Mouse (Mus musculus) limb, embryonic 14.5 days (tissue): ENCODE data around the gene Romo1. TPM values are rescaled to one million over a fixed set of nuclear protein-coding genes. Genes with fewer than 3 reads are reported as not detected.
"Not testable (repeated sequence)": the region's sequence is repeated elsewhere in the genome, so short reads cannot be mapped to it uniquely, and the experiment has no call there.

Experiments used
- ATAC-seq: fragments of 200-750 bp; cut with Nextera tagmentation; 2 replicates; pipeline ENCODE4 v1.8.0; 2017; ENCODE audit warnings: low read depth, moderate number of reproducible peaks, moderate TSS enrichment; ENCODE audit not compliant: low FRiP score
- DNase-seq: peaks from one replicate; pipeline ENCODE4 v3.0.0-alpha.2; 2015; ENCODE audit warnings: low spot score
- H3K27ac ChIP-seq: fragments of 300-500 bp; sonication (generic); replicated peaks from 2 replicates; pipeline ENCODE4 v1.5.1; 2014; ENCODE audit warnings: low read depth, mild to moderate bottlenecking, low read length, moderate library complexity, mixed read lengths
- H3K27me3 ChIP-seq: fragments of 300-500 bp; sonication (generic); 2 replicates; pipeline ENCODE4 v1.6.1; 2014; ENCODE audit warnings: low read length, mixed read lengths; ENCODE audit not compliant: control insufficient read depth, insufficient read depth
- H3K36me3 ChIP-seq: fragments of 300-500 bp; sonication (generic); 2 replicates; pipeline ENCODE4 v1.6.1; 2014; ENCODE audit warnings: mild to moderate bottlenecking, low read length, moderate library complexity, mixed read lengths; ENCODE audit not compliant: control insufficient read depth, insufficient read depth
- H3K4me1 ChIP-seq: fragments of 300-500 bp; sonication (generic); 2 replicates; pipeline ENCODE4 v1.6.1; 2014; ENCODE audit warnings: antibody characterized with exemption, low read length, mixed read lengths; ENCODE audit not compliant: control insufficient read depth, insufficient read depth
- H3K4me2 ChIP-seq: fragments of 300-500 bp; sonication (generic); replicated peaks from 2 replicates; pipeline ENCODE4 v1.6.1; 2014; ENCODE audit warnings: low read depth, mild to moderate bottlenecking, low read length, moderate library complexity; ENCODE audit not compliant: severe bottlenecking
- H3K4me3 ChIP-seq: fragments of 300-500 bp; sonication (generic); replicated peaks from 2 replicates; pipeline ENCODE4 v1.5.1; 2014; ENCODE audit warnings: low read length
- H3K9ac ChIP-seq: fragments of 300-500 bp; sonication (generic); 2 replicates; pipeline ENCODE4 v1.6.1; 2014; ENCODE audit warnings: mild to moderate bottlenecking, low read depth, low read length, moderate library complexity; ENCODE audit not compliant: severe bottlenecking
- H3K9me3 ChIP-seq: fragments of 300-500 bp; sonication (generic); 2 replicates; pipeline ENCODE4 v1.6.1; 2016; ENCODE audit warnings: low read length; ENCODE audit not compliant: control insufficient read depth
- POLR2A ChIP-seq: fragments of 200-500 bp; IDR thresholded peaks from 2 replicates; pipeline ENCODE4 v1.8.0; 2012; ENCODE audit warnings: inconsistent platforms, mild to moderate bottlenecking, moderate library complexity, borderline replicate concordance; ENCODE audit not compliant: insufficient read depth, insufficient read length; ENCODE audit errors: extremely low read depth
- WGBS: fragments of 180-500 bp; shearing (Covaris S2); extraction: QIAGEN DNeasy Blood & Tissue Kit; methylation state at CpG from one replicate; pipeline ENCODE4 v1.1.7; 2014; 5-methylcytosine and 5-hydroxymethylcytosine counted together
- polyA plus RNA-seq, 2 experiments: library from polyadenylated mRNA; depleted of rRNA in 1 of 2; stranded (reverse) in 1 of 2; unstranded in 1 of 2; fragments of >200 nt; fragmentation: Nextera tagmentation in 1 of 2; extraction: Ambion mirVana in 1 of 2; gene quantifications; 2 replicates each; pipeline versions ENCODE4 v1.2.1 to v1.2.3; 2012 to 2014

Gene Romo1
- polyA plus RNA-seq (2012; rRNA removed) (312 and 331 TPM in 2 replicates), polyA plus RNA-seq (2014; fragmentation: Nextera tagmentation; extraction: Ambion mirVana) (406 and 435 TPM in 2 replicates)

DNA sequence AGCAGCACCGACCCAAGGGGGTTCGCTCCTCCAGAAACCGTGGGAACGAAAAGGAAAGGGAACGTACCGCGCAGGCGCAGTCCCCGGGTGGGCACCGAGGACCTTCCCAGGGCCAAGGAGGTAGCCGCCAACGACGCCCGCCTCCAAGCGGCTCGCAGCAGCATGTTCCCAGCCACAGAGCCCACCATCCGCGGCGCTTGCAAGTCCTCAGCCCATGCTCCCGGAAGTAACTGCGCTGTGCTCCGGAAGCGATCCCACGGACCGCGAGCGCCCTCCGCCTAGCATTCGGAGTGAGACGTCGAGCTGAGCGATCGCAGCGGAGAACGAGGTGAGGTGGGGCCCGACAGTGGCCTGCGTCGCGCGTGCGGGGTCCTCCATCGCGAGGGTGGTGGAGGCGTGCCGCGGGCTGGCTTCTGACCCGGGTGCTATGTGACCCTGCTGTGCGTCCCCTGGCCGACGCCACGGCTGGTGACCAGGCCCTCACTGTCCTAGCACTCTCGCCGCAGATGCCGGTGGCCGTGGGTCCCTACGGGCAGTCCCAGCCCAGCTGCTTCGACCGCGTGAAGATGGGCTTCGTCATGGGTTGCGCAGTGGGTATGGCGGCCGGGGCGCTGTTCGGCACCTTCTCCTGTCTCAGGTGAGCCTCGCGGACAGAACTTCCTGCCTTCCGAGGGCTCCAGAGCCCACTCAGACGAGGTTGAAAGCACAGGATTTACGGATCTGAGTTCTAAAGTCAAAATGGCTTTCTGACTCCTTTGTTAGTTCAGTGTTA is at the start of gene Romo1, which contains the start of gene Nfs1:
Gene Romo1 (plus strand): TSS at position 87 of the 772 bp plus-strand sequence.
Gene Nfs1 (minus strand): TSS at position 234 of the 772 bp plus-strand sequence.
- peak; percentile 88; the same call in 1 of the 2 replicates for TF ChIP-seq POLR2A
- no peaks in the 10 kb centered on the region for H3K27me3 ChIP-seq
- ATAC-seq: peak; percentile 95

DNA sequence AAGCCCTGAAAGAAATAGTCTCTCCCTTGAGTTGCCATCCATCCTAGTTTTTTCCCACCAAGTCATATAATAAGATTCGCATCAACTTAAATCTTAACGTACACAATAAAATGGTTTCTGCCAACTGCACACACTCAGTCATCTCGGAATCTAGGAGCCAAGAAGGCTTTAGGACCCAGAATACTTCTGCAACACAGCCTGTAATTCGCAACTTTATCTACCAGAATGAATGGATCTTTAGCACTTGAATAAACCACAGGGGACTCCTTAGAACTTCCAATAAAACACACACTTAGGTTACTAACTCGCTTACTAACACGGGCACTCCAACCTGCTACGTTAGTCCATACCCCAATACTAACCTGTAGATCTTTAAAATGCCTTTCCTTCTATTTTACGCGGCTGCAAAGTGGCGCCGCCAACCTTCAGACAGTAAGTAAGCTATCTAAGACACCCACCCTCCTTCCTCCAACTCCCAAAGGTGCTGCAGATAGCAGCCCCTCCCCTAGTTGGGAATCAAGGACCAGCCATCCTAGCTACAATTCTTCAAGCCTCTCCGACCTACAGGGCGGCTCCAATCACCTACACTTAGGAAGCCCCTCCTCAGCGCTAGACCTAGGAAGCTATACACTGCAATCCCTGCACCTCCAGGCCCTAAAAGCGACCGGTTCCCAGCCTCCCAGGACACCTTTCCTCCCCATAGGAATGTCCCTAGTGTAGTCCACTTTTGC is 33.0 kb upstream of the Romo1 start:
- no peaks in the 10 kb centered on the region for H3K9me3 ChIP-seq
- peak overlapping the region; percentile 68 for H3K4me2 ChIP-seq
- WGBS: under 1% methylated on average over 16 of the region's 16 CpGs
- H3K27me3 ChIP-seq: no peaks in the 10 kb centered on the region
- H3K4me3 ChIP-seq: peak overlapping the region; percentile 91
- peak overlapping the region; percentile 98 for H3K9ac ChIP-seq
- TF ChIP-seq POLR2A: no peak
- no peaks in the 10 kb centered on the region; the same call in 1 of the 2 replicates for H3K36me3 ChIP-seq
- peak; percentile 45 for ATAC-seq
- H3K27ac ChIP-seq: peak overlapping the region; percentile 92
- H3K4me1 ChIP-seq: peaks cover 9% of the 10 kb centered on the region
- DNase-seq: peak; percentile 52

More for the DNA sequence above, at the start of gene Romo1, which contains the start of gene Nfs1:
- peak within 1 kb of the TSS; percentile 92 for H3K27ac ChIP-seq
- H3K36me3 ChIP-seq: peaks cover 32% of the 10 kb centered on the region
- H3K4me1 ChIP-seq: peaks cover 6% of the 10 kb centered on the region; the same call in 1 of the 2 replicates
- H3K9me3 ChIP-seq: no peaks in the 10 kb centered on the region
- H3K9ac ChIP-seq: peak within 1 kb of the TSS; percentile 91
- under 1% methylated on average over 53 of the region's 70 CpGs for WGBS
- H3K4me3 ChIP-seq: peak within 1 kb of the TSS; percentile 87
- H3K4me2 ChIP-seq: peak within 1 kb of the TSS; percentile 81
- peak; percentile 94 for DNase-seq

DNA sequence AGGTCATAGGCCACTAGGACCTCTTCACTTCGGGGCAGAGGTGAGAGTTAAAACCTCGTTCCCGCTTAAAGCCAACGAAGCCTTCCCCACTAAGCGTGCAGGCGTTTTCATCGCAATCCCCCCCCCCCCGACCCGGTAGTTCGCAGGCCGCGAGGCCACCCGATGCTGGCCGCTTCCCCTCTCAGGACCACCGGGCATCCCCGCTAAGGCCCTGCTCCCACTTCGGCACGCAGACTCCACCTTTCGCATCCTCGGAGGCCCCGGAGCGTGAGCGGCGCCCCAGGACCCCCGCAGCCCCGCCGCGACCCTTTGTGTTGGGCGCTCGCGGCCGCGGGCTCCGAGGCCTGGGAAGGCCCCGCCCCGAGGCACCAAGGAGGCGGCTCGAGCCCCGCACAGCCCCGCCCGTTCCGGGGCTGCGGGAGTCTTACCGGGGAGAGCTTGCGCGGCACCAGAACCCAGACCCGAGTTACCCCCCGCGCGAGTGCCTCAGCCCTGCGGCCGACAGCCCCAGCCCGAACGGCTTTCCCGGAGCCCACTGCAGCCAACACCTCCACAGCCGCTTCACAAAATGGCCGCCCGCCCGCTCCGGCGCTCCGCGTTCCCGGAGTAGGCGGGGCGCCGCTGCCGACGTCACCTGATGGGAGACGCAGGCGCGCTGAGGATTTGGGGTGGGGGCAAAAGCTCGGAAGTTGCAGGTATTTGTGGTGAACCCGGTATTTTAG is 32.3 kb upstream of the Romo1 start, which contains the start of the genes Cpne1 and Rbm12:
Gene Cpne1 (minus strand): TSS at position 608 of the 722 bp plus-strand sequence.
Gene Rbm12 (minus strand): TSS at position 621 of the 722 bp plus-strand sequence.
- no peaks in the 10 kb centered on the region for H3K36me3 ChIP-seq
- no peaks in the 10 kb centered on the region for H3K9me3 ChIP-seq
- no peaks in the 10 kb centered on the region for H3K27me3 ChIP-seq
- under 1% methylated on average over 66 of the region's 74 CpGs for WGBS
- peak within 1 kb of the TSS; percentile 68 for H3K4me2 ChIP-seq
- H3K4me1 ChIP-seq: peaks cover 9% of the 10 kb centered on the region
- H3K4me3 ChIP-seq: peak within 1 kb of the TSS; percentile 91
- TF ChIP-seq POLR2A: peak; percentile 56; the same call in 1 of the 2 replicates
- DNase-seq: peak; percentile 88
- H3K27ac ChIP-seq: peak within 1 kb of the TSS; percentile 92
- H3K9ac ChIP-seq: peak within 1 kb of the TSS; percentile 98
- ATAC-seq: peak; percentile 95

DNA sequence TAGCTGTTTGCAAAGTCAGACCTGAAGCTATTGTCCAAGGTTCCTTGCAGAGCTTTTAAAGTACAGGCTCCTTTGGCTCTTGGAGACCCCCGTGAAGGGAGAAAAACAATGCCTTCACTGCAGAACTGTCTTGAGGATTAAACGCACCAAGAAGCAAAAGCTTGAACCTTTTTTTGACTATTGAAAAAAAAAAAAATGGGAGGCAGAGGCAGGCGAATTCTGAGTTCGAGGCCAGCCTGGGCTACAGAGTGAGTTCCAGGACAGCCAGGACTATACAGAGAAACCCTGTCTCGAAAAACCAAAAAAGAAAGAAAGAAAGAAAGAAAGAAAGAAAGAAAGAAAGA is 31.8 kb upstream of the Romo1 start:
- not testable (repeated sequence) for H3K27me3 ChIP-seq, H3K36me3 ChIP-seq, H3K4me1 ChIP-seq, ATAC-seq, H3K9me3 ChIP-seq, DNase-seq
- peak overlapping the region; percentile 92 for H3K27ac ChIP-seq
- peak overlapping the region; percentile 98; the same call in 1 of the 2 replicates for H3K9ac ChIP-seq
- 31% methylated on average over 5 of the region's 5 CpGs for WGBS
- peak overlapping the region; percentile 91 for H3K4me3 ChIP-seq
- peak overlapping the region; percentile 68 for H3K4me2 ChIP-seq
